Mouse (Mus musculus): ENCODE data around the gene Thsd4. TPM values are rescaled to one million over a fixed set of nuclear protein-coding genes. Genes with fewer than 3 reads are reported as not detected.
"Not testable (repeated sequence)": the region's sequence is repeated elsewhere in the genome, so short reads cannot be mapped to it uniquely, and the experiment has no call there.

Thsd4 gene
- polyA plus RNA-seq, 1 experiment from 2014 or later: 12.3 TPM

- 0 out of 2 replicates have a peak overlapping the region, but pooled peaks have one; percentile 1 for H3K27ac ChIP-seq
Observed at GRCm38 (mm10) chr9:59941885-59942350, 579.9 kb downstream of the Thsd4 start.

GRCm38 (mm10) chr9:59940913-59941884 is 580.6 kb downstream of the Thsd4 start:
- no peak overlapping the region for H3K9ac ChIP-seq
- 0 out of 2 replicates have a peak overlapping the region, but pooled peaks have one; percentile 1 for H3K27ac ChIP-seq

More at GRCm38 (mm10) chr9:59941885-59942350, 579.9 kb downstream of the Thsd4 start:
- 64% methylated on average over 9 of the region's 9 CpGs for WGBS
- H3K4me2 ChIP-seq (replicated peaks): no peak overlapping the region
- H3K4me3 ChIP-seq: no peak overlapping the region
- no peaks in the 10 kb centered on the region for H3K9me3 ChIP-seq
- no peak overlapping the region for H3K9ac ChIP-seq
- no peaks in the 10 kb centered on the region for H3K36me3 ChIP-seq
- H3K4me1 ChIP-seq: peaks cover 5% of the 10 kb centered on the region; the same call in 1 of the 2 replicates
- no peak for ATAC-seq (ENCODE audit: insufficient number of reproducible peaks, insufficient read depth, low FRiP score, low TSS enrichment)
- no peaks in the 10 kb centered on the region for H3K27me3 ChIP-seq

GRCm38 (mm10) chr9:59939691-59940090 is 582.2 kb downstream of the Thsd4 start:
- 56% methylated on average over 2 of the region's 2 CpGs for WGBS
- ATAC-seq (ENCODE audit: insufficient number of reproducible peaks, insufficient read depth, low FRiP score, low TSS enrichment): no peak
- H3K4me1 ChIP-seq: peaks cover 5% of the 10 kb centered on the region; the same call in 1 of the 2 replicates
- H3K9ac ChIP-seq: no peak overlapping the region
- no peak overlapping the region for H3K4me3 ChIP-seq
- H3K9me3 ChIP-seq: no peaks in the 10 kb centered on the region
- H3K4me2 ChIP-seq (replicated peaks): no peak overlapping the region
- no peak overlapping the region for H3K27ac ChIP-seq
- H3K27me3 ChIP-seq: no peaks in the 10 kb centered on the region
- H3K36me3 ChIP-seq: no peaks in the 10 kb centered on the region

More at GRCm38 (mm10) chr9:59940913-59941884, 580.6 kb downstream of the Thsd4 start:
- Histone ChIP-seq H3K27me3 (no peaks in the 10 kb centered on the region), H3K9me3 (no peaks in the 10 kb centered on the region), H3K4me2 (replicated peaks) (no peak overlapping the region), H3K36me3 (no peaks in the 10 kb centered on the region), H3K4me3 (no peak overlapping the region), H3K4me1 (peaks cover 5% of the 10 kb centered on the region; the same call in 1 of the 2 replicates)
- 78% methylated on average over 11 of the region's 12 CpGs for WGBS
- no peak for ATAC-seq (ENCODE audit: insufficient number of reproducible peaks, insufficient read depth, low FRiP score, low TSS enrichment)

- Histone ChIP-seq H3K27me3 (no peaks in the 10 kb centered on the region), H3K4me1 (peaks cover 5% of the 10 kb centered on the region; the same call in 1 of the 2 replicates), H3K9me3 (no peaks in the 10 kb centered on the region), H3K9ac (no peak overlapping the region), H3K27ac (no peak overlapping the region), H3K36me3 (no peaks in the 10 kb centered on the region), H3K4me2 (replicated peaks) (no peak overlapping the region), H3K4me3 (no peak overlapping the region)
- WGBS: 85% methylated on average over 8 of the region's 8 CpGs
- no peak for ATAC-seq (ENCODE audit: insufficient number of reproducible peaks, insufficient read depth, low FRiP score, low TSS enrichment)
Observed at GRCm38 (mm10) chr9:59938529-59938928, 583.3 kb downstream of the Thsd4 start.

GRCm38 (mm10) chr9:59935866-59936265 is 586.0 kb downstream of the Thsd4 start:
- ATAC-seq (ENCODE audit: insufficient number of reproducible peaks, insufficient read depth, low FRiP score, low TSS enrichment); H3K27me3 ChIP-seq; H3K4me1 ChIP-seq; H3K4me2 ChIP-seq (replicated peaks); H3K4me3 ChIP-seq; H3K9ac ChIP-seq; H3K36me3 ChIP-seq; H3K27ac ChIP-seq; H3K9me3 ChIP-seq: not testable (repeated sequence)
- WGBS: 78% methylated on average over 8 of the region's 8 CpGs

- no peak for ATAC-seq (ENCODE audit: insufficient number of reproducible peaks, insufficient read depth, low FRiP score, low TSS enrichment)
- H3K4me1 ChIP-seq: no peaks in the 10 kb centered on the region
- H3K9ac ChIP-seq: no peak overlapping the region
- no peak overlapping the region for H3K27ac ChIP-seq
- WGBS: 75% methylated on average over 3 of the region's 3 CpGs
- H3K4me2 ChIP-seq (replicated peaks): no peak overlapping the region
- H3K36me3 ChIP-seq: 0 out of 2 replicates have a peak, but pooled peaks cover 7% of the 10 kb centered on the region
- no peak overlapping the region for H3K4me3 ChIP-seq
- H3K27me3 ChIP-seq: no peaks in the 10 kb centered on the region
- no peaks in the 10 kb centered on the region for H3K9me3 ChIP-seq
Observed at GRCm38 (mm10) chr9:59930248-59930647, 591.6 kb downstream of the Thsd4 start.

Other genes starting within 250 kb of the Thsd4 start
- gene Lrrc49, start 166.1 kb upstream of the Thsd4 start, polyA plus RNA-seq (2016; fragmentation: Nextera tagmentation; extraction: Ambion mirVana): 23.4 and 29.3 TPM in 2 replicates
- gene Larp6, start 190.9 kb upstream of the Thsd4 start, polyA plus RNA-seq (2016; fragmentation: Nextera tagmentation; extraction: Ambion mirVana): 3.8 and 4.3 TPM in 2 replicates